Mouse (Mus musculus) right cerebral cortex, postnatal 25 days (tissue): ENCODE results near the gene Kmt5c.

Experiments
- DNase-seq: peaks from one replicate; pipeline ENCODE4 v3.0.0; 2022

Kmt5c gene

DNA sequence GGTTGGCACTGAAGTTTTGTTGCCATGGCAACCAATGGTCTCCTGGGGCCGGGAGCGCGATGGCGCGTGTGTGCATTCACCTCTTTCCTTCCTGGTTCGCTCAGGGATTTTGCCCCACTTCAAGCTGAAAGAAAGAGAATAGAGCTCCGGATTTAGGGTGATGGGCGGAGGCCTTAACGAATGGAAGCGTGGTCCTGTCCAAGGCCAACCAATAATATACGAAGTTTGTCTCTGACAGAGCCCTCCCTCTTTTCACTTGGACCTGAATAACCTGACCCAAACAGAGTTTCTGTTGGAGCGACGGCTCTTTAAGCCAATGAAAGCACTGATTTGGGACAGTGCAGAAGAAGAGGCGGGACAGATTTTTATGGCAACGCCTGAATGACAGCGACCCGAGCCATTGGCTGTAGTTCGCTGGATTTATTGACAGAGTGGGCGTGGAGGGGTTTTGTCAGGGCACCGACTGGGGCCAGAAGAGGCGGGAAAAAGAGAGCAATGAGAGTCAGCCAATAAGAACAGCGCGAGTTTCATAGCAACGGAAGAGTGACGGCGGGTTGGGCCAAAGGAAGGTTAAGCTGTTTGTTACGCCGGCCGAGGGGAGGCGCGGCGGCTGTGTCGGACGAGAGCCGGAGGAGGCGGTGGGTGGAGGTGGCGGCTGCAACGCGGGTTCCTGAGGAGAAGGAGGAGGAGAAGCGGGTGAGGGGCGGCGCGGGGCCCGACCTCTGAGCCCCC is at the start of gene Kmt5c:
Gene Kmt5c (plus strand): TSS at position 572 of the 732 bp plus-strand sequence.
- DNase-seq = peak; percentile 98

DNA sequence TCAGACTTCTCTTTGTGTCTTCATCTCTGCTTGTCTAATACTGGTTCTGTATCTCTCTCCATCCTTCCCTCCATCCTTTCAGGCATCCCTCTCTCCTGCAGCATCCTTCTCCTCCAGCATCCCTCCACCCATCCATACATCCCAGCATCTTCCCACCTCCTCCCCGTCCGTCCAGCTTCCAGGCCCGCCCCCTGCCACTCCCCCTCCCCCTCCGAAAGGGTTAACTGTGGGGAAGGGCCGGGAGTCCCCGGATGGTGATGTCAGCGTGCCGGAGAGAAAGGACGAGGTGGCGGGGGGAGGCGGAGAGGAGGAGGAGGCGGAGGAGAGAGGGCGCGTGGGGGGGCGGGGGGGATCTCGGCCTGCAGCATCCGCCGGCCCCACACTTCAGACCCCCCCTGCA is 49.5 kb upstream of the Kmt5c start, which contains the start of gene Brsk1:
Gene Brsk1 (plus strand): TSS at position 218 of the 400 bp plus-strand sequence.
- DNase-seq = peak; percentile 86

DNA sequence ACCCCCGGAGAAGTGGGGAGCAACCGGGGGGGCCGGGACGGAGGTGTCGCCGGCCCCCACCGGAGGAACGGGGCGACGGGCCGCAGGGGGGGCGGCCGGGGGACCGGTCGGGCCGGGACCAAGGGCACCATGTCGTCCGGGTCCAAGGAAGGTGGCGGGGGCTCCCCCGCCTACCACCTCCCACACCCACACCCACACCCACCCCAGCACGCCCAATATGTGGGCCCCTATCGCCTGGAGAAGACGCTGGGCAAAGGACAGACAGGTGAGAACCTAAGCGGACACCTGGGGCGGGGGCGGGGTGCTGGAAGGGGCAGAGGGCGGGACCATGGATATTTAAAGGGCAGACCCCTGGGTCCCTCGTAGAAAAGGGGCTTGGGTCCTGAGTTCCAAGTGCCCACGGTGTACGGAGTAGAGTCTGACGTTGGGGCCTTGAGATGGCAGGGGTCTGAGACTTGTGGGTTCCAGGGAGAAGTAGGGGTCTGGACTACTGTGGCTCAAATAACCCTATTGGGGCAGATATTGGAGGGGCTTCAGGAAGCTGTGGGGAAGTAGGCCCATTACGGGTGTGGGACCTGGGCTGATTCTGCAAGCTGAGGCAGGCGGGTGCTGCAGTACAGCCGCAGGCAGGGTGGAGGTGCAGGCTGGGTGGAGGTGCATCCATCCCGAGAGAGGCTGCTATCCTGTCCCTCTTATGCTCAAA is 48.8 kb upstream of the Kmt5c start:
- DNase-seq = peak; percentile 36

DNA sequence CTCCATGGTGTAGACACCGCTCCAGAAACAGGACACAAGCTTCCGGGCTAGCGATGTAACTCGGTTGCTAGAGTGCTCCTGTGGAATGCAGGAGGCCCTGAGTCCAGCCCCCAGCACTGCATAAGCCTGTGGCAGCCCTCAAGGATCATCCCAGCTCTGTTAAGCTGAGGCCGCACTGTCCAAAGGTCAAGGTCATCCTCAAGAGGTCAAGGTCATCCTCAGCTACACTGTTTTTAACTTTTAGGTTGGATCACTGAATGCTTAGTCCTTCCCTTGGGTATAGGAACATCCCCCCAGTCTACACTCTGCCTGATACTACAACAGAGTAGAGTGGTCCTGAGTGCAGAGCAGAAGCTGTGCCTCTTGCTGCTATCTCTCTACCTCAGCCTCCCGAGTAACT is 46.9 kb upstream of the Kmt5c start:
- DNase-seq = no peak

DNA sequence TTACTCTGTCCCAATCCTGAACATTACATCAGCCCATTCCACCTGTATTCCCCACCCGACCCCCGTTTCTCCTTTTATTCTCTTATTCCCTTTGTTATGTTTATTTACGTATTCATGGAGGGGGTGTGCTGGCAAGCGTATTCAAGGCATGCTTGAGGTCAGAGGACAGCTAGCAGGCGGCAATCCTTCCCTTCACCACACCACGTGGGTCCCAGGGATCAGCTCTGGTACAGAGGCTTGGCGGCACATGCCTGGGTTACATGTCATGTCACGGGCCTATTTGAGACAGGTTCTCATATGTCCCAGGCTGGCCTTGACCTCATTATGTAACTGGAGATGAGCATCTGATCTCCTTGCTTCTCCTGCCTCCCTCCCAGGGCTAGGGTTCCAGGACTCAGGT is 37.6 kb upstream of the Kmt5c start:
- no peak for DNase-seq

DNA sequence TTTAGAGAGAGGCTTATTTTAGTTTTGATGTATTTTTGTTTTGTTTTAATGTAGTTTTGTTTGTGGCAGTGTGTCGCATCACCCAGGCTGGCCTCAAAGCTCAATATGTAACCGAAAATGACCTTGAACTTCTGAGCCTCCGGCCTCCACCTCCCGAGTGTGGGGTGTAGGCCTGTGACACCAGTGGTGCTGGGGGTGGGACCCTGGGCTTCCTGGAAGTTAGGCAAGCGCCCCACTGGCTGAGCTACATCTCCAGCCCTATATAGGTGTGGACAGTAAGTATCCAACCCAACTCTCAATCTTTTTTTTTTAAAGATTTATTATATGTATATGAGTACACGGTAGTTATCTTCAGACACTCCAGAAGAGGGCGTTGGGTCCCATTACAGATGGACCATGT is 36.7 kb upstream of the Kmt5c start:
- DNase-seq = no peak

DNA sequence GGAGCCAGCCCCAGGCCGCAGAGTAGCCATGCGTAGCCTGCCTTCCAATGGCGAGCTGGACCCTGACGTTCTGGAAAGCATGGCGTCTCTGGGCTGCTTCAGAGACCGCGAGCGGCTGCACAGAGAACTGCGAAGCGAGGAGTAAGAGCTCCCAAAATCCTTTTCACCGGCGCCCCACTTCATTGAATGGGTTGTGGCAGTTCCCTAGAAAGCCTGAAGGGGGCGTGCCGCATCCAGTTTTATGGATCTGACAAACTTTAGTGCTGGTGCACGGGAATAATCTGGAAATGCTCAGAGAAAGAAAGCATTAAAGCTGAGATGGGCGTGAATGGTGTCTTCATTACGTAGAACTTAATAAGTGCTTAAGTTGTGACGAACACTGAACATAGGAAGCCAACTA is 34.8 kb upstream of the Kmt5c start:
- no peak for DNase-seq

GRCm38 (mm10) chr7:4712594-4712993 is 27.3 kb upstream of the Kmt5c start:
- DNase-seq = no peak

- DNase-seq = no peak
Measured at GRCm38 (mm10) chr7:4716955-4717354, 23.0 kb upstream of the Kmt5c start.

DNA sequence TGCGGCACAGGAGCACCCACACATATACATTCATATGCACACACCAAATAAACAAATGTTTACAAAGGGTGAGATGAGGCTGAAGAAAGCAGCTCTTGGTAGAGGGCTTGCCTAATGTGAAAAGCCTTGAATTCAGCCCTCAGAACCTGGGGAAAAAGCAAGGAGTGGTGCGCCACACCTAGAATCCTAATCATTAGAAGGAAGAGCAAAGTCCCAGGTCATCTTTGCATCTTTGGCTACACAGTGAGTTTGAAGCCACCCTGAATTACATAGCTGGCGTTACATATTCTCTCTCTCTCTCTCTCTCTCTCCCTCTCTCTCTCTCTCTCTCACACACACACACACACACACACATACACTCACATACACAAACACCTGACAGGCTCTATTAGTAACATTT is 20.6 kb upstream of the Kmt5c start:
- DNase-seq = no peak

DNA sequence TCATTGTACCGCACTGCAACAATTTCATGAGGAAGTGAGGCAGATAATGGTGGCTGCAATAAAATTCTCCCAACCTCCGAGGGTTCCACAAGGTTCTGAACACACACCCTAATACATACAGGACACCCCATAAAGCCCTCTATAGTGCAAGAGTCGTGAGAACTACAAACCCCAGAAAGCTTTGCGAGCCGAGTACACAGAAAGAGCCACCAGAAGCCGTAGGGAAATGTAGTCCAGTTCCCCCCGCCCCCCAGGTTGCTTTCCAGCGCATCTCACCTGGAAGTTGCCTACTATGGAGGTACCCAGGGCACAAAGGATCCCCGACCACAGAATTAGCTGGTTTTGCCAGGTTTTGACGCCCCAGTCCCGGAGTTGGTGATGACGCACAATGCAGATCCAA is 16.4 kb upstream of the Kmt5c start:
- peak; percentile 32 for DNase-seq

GRCm38 (mm10) chr7:4724359-4724758 is 15.6 kb upstream of the Kmt5c start:
- DNase-seq = no peak

DNA sequence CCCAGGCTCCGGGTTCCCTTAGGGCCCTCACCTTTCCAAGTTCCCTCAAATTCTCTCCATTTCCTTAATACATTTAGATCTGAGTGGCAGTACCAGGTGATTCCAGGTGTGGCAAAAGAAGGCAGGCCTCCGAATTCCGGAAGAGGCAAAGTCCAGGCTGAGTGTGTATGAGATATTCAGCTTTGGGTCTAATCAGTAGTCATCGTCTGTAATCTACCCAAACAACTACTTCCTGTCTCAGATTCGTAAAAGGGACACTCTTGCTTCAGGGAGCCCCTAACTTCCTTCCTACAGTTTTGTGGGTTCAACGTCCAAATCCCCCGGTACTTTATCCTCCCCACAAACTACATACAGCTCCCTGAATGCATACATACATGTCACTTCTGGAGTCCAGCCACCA is 14.7 kb upstream of the Kmt5c start, which contains the start of gene Tmem150b:
Gene Tmem150b (minus strand): TSS at position 81 of the 400 bp plus-strand sequence.
- DNase-seq = no peak

DNA sequence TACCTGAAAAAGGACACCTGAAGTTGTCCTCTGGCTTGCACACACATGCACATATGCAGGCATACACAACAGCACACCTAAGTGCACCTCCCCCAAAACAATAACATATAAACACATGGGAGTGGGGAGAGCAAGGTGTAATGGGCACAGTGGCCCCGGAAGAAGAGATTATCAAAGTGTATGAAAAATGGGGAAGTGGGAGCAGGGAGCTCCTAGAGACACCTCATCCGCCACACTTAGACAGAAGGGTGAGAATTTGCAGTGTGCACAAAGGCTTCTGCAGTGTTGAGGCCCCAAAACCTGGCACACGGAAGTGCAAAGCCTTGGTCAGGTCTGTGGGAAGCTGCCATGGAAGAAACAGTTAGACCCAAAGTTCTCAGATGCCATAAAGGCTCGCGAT is 8.8 kb upstream of the Kmt5c start:
- no peak for DNase-seq

GRCm38 (mm10) chr7:4732968-4733392 is 6.9 kb upstream of the Kmt5c start:
- no peak for DNase-seq

DNA sequence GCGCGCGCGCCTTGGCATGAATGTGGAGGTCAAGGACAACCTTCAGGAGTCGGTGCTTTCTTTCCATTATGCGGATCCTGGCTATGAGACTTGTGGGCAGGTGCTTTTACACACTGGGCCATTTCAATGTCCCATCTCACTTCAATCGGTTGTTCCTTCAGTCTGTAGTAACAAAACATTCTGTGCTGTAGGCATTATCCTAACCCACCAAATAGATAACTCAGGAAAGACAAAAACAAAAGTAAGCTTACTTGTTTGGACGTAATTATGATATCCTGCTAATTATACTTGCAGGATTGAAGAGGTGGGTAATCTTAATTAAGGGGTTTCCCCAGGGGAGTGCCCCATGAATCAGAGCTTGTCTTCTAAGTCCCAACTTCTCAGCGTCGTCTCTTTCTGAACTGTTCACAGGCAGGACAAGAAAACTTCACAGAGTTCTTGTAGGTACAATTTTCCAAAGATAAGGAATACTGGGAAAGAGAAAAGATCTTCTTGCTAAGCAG is 823 bp upstream of the Kmt5c start:
- no peak for DNase-seq

DNA sequence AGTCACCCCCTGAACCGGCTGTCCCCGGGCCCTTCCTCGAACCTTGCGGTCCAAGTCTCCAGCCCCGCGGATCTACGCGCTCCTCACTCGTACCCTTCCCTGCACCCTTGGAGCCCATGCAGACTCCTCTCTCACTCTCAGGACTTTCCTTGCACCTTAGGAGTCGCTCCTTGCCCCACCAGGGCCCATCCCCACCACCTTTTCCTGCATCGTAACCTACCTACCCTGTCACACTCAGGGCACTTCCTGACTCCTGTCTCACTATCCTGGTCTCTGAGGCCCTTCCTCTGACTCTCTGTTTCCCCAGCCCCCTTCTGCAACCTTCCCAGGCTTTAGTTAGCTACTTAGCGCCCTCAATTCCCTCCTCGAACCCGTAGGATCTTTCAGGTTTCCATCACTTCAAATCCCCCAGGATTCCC is 403 bp downstream of the Kmt5c start:
- no peak for DNase-seq

- peak; percentile 27 for DNase-seq
Measured at GRCm38 (mm10) chr7:4741151-4741550, 1.2 kb downstream of the Kmt5c start.

- DNase-seq = no peak
Measured at GRCm38 (mm10) chr7:4741672-4742481, 2.0 kb downstream of the Kmt5c start.

- no peak for DNase-seq
Measured at GRCm38 (mm10) chr7:4742482-4742819, 2.5 kb downstream of the Kmt5c start.

GRCm38 (mm10) chr7:4743354-4743753 is 3.4 kb downstream of the Kmt5c start:
- DNase-seq = no peak

- DNase-seq = no peak
Measured at GRCm38 (mm10) chr7:4744886-4745285, 5.0 kb downstream of the Kmt5c start.

- no peak for DNase-seq
Measured at GRCm38 (mm10) chr7:4746326-4746980, 6.5 kb downstream of the Kmt5c start.
